Mouse (Mus musculus) urinary bladder, postnatal 4 days (tissue): ENCODE results near the gene Nol6.

Experiments used
- DNase-seq, 2 experiments: peaks; one replicate each; pipeline ENCODE4 v3.0.0; 2021 to 2022; ENCODE audit warnings: low spot score in 2 of 2

The Nol6 gene

GRCm38 (mm10) chr4:41124180-41124951, at the start of gene Nol6:
Nol6 (minus strand) TSS chr4:41124455.
- DNase-seq: peak; percentile 97 to 98

DNA sequence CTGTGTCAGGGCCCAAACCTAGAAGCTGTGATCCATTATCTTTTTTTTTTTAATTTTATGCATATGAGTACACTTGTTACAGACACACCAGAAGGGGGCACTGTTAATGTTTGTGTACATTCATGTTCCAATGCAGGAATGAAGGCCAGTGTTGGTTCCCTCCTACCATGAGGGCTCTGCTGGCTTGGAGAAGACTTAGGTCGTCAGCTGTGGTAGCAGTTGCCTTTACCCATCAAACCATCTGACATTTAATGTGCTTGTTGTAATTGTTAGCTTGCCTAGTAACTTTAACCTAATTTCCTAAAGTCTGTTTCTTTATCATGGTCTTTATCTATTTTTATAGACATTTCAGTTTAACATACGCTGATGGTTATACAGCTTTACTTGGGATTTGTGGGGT, 46.7 kb upstream of the Nol6 start:
- no peak for DNase-seq

- DNase-seq: peak; percentile 38 to 79
Observed at GRCm38 (mm10) chr4:41165693-41166475, 41.6 kb upstream of the Nol6 start.

GRCm38 (mm10) chr4:41164974-41165373, 40.7 kb upstream of the Nol6 start:
- DNase-seq: no peak

DNA sequence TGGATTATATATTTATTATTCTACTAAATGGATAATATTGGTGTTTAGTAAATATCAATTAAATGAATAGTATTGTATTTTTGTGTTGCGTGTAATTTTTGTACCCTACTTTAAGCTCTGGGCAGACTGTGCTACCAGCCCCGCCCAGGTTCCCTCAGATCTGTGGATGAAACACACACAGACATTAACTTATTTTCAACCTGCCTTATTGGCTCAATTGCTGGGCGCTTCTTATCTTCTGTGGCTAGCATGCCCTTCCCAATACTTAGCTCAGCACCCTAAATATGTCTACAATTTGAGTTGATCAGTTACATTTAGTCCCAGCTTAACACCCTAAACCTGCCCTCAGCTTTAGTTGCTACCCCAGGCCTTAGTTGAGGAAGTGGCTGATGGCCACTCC, 37.0 kb upstream of the Nol6 start:
- DNase-seq: no peak

DNA sequence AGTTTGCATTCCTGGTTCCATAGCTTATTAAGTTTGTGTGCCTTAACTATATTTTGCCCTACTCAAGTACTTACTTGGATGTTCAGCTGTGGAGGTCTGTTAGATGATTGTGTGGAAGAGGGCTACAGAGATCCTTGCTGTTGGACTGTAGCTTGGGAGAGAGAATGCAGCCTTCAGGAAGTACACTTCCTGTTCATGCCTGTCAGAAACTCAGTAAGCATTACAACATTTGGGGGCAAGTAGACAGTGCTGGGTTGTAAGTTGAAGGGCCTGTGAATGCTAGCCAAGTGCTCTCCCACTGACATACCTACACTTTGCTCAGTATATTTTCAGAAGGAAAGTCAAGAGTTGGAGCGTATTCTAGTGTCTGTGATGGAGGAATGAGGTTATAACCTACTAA, 34.0 kb upstream of the Nol6 start:
- DNase-seq: no peak

DNA sequence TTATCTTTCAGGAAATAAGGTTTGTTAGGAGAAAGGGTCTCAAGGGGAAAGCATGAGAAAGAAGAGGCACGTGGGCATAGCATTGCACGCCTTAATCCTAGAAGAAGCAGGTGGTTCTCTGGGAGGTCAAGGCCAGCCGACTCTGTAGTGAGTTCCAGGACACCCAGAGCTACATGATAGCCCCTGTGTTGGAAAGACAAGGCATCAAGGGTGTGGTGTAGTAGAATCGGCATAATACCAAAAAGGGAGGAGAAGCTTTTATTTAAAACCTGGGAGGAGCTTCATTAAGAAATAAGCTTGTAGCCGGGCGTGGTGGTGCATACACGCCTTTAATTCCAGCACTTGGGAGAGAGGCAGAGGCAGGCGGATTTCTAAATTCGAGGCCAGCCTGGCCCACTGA, 32.7 kb upstream of the Nol6 start:
- DNase-seq: no peak

GRCm38 (mm10) chr4:41153146-41153545, 28.9 kb upstream of the Nol6 start:
- no peak for DNase-seq

- no peak for DNase-seq
Observed at GRCm38 (mm10) chr4:41151186-41151585, 26.9 kb upstream of the Nol6 start.

DNA sequence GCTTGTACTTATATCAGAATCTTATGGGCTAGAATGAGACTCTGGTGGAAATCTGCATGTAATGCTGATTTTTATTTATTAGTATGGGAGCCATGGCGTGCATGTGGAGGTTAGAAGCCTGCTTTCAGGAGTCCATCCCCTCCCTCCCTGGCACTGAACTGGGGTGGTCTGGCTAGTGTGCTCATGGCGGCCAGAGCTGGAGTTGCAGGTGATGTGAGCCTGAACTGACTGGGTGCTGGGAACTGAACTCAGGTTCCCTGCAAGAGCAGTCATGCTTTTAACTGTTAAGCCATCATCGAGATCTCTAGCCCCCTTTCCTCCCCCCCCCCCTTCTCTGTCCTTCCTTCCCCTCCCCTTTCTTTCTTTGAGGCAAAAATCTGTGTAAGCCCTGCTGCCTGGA, 25.6 kb upstream of the Nol6 start:
- no peak for DNase-seq

DNA sequence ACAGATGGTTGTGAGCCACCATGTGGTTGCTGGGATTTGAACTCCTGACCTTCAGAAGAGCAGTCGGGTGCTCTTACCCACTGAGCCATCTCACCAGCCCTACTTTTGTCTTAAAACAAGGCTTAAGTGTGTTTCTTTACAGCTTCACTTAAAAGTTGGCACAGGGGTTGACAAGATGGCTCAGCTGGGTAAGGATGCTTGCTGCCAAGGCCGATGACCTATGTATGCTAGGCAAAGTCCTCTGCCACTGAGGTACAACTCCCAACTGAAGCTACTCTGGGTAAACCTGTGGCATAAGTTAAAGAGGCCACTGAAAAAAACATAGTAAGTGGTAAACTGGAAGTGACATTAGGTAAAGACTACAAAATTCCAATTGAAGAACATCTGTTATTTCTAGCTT, 18.3 kb upstream of the Nol6 start:
- no peak for DNase-seq

- no peak for DNase-seq
Observed at GRCm38 (mm10) chr4:41140174-41140875, 16.1 kb upstream of the Nol6 start.

DNA sequence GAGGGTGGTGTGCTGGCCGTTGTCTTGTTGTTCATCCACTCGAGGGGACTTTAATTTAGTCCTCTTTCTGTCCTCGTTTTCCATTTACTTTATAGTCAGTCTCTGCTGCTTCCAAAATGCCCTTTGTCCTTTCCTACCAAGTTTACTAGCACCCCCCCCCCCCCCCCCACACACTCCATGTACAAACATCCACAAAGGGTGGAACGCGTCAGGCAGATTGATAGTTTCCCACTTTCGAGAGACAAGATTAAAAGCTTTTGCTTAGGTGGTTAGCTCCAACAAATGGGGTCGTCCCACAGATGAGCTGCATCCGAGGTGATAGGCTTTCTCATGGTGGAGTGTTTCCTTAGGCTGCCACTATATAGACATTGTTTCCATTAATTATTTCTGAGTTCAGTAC, 12.6 kb upstream of the Nol6 start:
- no peak for DNase-seq

GRCm38 (mm10) chr4:41136454-41136805, 12.2 kb upstream of the Nol6 start:
- no peak for DNase-seq

DNA sequence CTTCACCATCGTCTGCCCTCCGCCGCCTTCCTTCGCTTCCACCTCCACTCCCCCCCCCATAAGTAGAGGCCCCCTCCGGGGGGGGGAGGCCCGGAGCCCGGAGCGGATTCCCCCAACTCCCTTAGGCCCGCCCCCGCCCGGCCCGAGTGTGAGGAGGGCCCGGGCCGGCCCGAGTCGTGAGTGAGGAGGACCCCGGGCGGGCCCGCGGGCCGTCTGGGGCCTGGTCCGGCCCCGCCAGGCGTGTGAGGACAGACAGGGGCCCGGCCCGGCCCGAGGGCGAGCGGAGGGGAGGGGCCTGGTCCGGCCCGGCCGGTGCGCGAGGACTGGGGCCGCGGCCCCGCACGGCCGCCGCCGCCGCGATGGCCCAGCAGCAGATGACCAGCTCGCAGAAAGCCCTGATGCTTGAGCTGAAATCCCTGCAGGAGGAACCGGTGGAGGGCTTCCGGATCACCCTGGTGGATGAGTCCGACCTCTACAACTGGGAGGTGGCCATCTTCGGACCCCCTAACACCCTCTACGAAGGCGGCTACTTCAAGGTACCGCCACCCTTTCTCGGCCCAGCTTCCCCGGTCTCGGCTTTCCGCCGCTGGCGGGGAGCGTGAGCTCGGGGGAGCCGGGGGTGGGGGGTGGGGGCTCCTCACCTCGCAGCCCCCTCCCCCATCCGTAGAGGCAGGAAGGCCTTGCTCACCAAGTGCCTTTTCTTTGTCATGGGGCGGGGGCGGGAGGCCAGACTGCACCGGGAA, 11.6 kb upstream of the Nol6 start, which contains the start of gene Ube2r2:
Gene Ube2r2 (plus strand): TSS at position 33 of the 743 bp plus-strand sequence.
- peak in 1 of 2 experiments; percentile 70 for DNase-seq

GRCm38 (mm10) chr4:41134935-41135710, 10.9 kb upstream of the Nol6 start:
- DNase-seq: peak; percentile 71 to 78

DNA sequence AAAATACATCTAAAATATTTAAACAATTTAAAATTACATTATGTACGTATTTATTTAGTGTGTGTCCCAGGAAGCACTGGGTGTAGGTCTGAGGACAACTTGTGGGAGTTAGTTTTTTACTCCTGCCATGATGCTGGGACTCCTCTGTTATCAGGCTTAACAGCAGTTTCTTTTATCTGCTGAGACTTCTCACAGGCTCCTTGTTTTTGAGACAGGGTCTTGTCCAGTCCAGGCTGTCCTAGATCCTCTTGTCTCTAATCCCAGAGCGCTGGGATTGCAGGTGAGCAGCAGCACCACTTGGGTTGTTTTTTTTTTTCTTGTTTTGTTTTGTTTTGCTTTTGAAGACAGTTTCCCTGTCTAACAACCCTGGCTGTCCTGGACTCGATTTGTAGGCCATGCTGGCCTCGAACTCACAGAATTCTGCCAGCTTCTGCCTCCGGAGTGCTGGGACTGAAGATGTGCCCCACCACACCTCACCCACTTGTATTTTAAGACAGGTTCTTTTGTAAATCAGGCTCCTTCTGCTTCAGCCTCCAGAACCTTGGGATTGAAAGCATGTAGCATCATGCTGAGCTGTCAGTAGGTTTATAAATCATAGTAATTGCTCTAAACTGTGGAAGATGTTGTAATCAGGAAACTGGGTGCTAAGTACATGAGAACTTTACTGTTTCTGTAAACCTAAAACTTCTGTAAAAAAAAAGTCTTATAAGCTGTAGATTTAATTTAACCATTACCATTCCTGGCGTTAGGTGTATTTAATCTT, 9.5 kb upstream of the Nol6 start:
- DNase-seq: no peak

DNA sequence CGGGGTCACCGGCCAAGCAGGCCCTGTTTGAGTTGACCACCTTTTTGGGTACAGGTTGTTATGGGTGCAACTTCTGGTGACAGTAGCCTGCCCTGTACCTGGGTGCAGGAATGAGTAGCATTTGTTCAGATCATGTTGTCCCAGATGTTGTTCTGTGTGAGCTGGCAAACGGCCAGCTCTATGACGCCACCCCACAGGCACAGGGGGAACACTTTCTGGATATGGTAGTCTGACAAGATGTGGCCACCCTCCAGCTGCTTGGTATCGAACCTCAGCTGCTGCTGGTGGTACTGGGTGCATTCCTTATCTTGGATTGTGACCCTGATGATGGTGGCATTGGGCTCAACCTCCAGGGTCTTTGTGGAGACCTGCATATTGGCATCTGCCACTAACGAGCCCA, 8.2 kb upstream of the Nol6 start:
- no peak for DNase-seq

GRCm38 (mm10) chr4:41129836-41130235, 5.6 kb upstream of the Nol6 start:
- no peak for DNase-seq

DNA sequence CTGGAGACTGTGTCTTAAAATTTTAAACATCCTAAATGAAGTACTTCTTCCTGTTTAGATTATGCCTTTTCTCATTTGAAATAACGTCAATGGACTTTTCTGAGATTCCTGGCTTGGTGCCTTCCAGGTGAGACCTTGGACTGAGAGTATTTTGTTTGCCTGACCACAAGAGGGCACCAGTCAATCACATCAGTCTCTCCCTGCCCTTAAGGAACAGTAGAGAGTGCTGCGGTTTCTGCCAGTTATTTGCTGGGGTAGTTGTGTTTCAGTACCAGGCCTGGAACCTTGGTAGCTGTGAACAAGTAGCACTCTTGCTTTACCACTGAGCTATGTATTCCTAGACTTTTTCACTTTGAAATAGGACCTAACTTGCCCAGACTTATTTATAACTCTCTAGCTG, 5.2 kb upstream of the Nol6 start:
- no peak for DNase-seq
